9 mouse cellular contexts compared by ENCODE assay signal in genomic region chr7:99708301-99708721, GRCm38 (mm10). TPM values are rescaled to one million over a fixed set of nuclear protein-coding genes. Genes with fewer than 3 reads are reported as not detected.
A peak's percentile ranks its signal among the peaks of the same experiment; 100 is the strongest.
DNase-seq lines count a peak whose midpoint lies in the region; ATAC-seq and TF ChIP-seq lines count a peak whose summit lies in the region.
"Had no signal": no experiment of that assay in that cellular context is flagged by ENCODE, and none has a peak within 500 bp of the region (broad histone marks: within the 10 kb centered on the region; RNA-seq: fewer than 3 reads in every experiment).

No protein-coding gene starts in this region.

- H3K4me3 ChIP-seq in gastrocnemius, adult 2 months = no peak overlapping the region
- H3K4me3 ChIP-seq: limb, embryonic 13.5 days had no signal

- ATAC-seq in erythroblast, adult 5-6 weeks (replicated peaks; ENCODE audit: low FRiP score, poor library complexity, severe bottlenecking) = no peak

- TF ChIP-seq CTCF in gastrocnemius, adult 2 months (IDR thresholded peaks at IDR 0.05) = no peak

- intact Hi-C loops in gastrocnemius, adult 2 months (cut with DNase I) = no loop called here
- intact Hi-C loops in left cerebral cortex, postnatal 36 days (cut with DNase I) = loop anchor here (2.0 to 5.0 kb wide), 2 partner anchors 36 to 80 kb away; no protein-coding TSS in a partner anchor

- H3K27ac ChIP-seq in gastrocnemius, adult 2 months = peak overlapping the region; percentile 88
- H3K27ac ChIP-seq: limb, embryonic 13.5 days had no signal

- DNase-seq in gastrocnemius, adult 2 months = no peak
- DNase-seq in gastrocnemius, postnatal 4 days (ENCODE audit: low spot score in 2 of 2) = no peak
- peak; percentile 51 for DNase-seq in cerebellum, adult 11 months
- peak; percentile 61 to 83 for DNase-seq in frontal cortex, postnatal 36 days (ENCODE audit: low spot score in 2 of 2)
- DNase-seq in left cerebral cortex, postnatal 36 days (ENCODE audit: low spot score in 2 of 2) = peak; percentile 70 to 77
- DNase-seq in urinary bladder, postnatal 14 days (ENCODE audit: low spot score) = no peak
- DNase-seq in liver = no peak

RNA-seq across cellular contexts. Expression of gene Slco2b1, which starts 2.8 kb away (rescaled TPM):
- total RNA-seq in gastrocnemius, adult 2 months (2021) = 1 to 10 TPM; 5.2 to 7.1 TPM
- 1 to 10 TPM; 8.0 to 9.1 TPM for total RNA-seq in gastrocnemius, postnatal 4 days (2021)
- total RNA-seq in left cerebral cortex, postnatal 36 days (2021) = 10 to 100 TPM; 11.7 to 14.2 TPM
- 2.3 and 3.3 TPM in 2 replicates for total RNA-seq in erythroblast, adult 5-6 weeks (2015; ENCODE audit: low replicate concordance)
- total RNA-seq in erythroblast, adult 5-6 weeks (2017; ENCODE audit: low replicate concordance) = 1.3 and 4.6 TPM in 2 replicates

RNA-seq across cellular contexts. Expression of gene Olfr520, which starts 21.8 kb away (rescaled TPM):
- not detected for total RNA-seq in gastrocnemius, adult 2 months (2021)
- under 1 TPM in 1 of 2 experiments, not detected in 1; 0.21 TPM for total RNA-seq in gastrocnemius, postnatal 4 days (2021)
- total RNA-seq in left cerebral cortex, postnatal 36 days (2021) = not detected
- total RNA-seq in erythroblast, adult 5-6 weeks (2015; ENCODE audit: low replicate concordance) = not detected in 2 replicates
- total RNA-seq in erythroblast, adult 5-6 weeks (2017; ENCODE audit: low replicate concordance) = not detected in 2 replicates

RNA-seq across cellular contexts. Expression of gene Olfr521, which starts 55.0 kb away (rescaled TPM):
- total RNA-seq in gastrocnemius, adult 2 months (2021) = not detected
- total RNA-seq in gastrocnemius, postnatal 4 days (2021) = not detected
- not detected for total RNA-seq in left cerebral cortex, postnatal 36 days (2021)
- total RNA-seq in erythroblast, adult 5-6 weeks (2015; ENCODE audit: low replicate concordance) = not detected in 2 replicates
- total RNA-seq in erythroblast, adult 5-6 weeks (2017; ENCODE audit: low replicate concordance) = not detected in 2 replicates

Comparison
In these comparisons a context has a peak if more than half of its experiments do, and no peak if none do; other contexts are left out.
1. DNase-seq: peak in cerebellum, adult 11 months (single experiment), frontal cortex, postnatal 36 days (2 of 2) and left cerebral cortex, postnatal 36 days (2 of 2); none in gastrocnemius, adult 2 months (single experiment), gastrocnemius, postnatal 4 days (0 of 2), urinary bladder, postnatal 14 days (single experiment) and liver (single experiment).